Mouse (Mus musculus) liver, embryonic 14.5 days (tissue): ENCODE data around the gene C1qtnf9. TPM values are rescaled to one million over a fixed set of nuclear protein-coding genes. Genes with fewer than 3 reads are reported as not detected.

Source experiments
- ATAC-seq: fragments of 200-750 bp; cut with Nextera tagmentation; 2 replicates; pipeline ENCODE4 v1.8.0; 2017; ENCODE audit warnings: moderate number of reproducible peaks, mild to moderate bottlenecking, moderate library complexity; ENCODE audit not compliant: insufficient read depth
- DNase-seq, 3 experiments: peaks; one replicate each; pipeline ENCODE4 v3.0.0-alpha.2; 2012 to 2013; ENCODE audit warnings: low read depth in 3 of 3, low spot score in 3 of 3
- H3K27ac ChIP-seq: fragments of 300-500 bp; sonication (generic); 2 replicates; pipeline ENCODE4 v1.5.1; 2014; ENCODE audit warnings: moderate library complexity, mild to moderate bottlenecking, control low read depth, inconsistent platforms
- H3K27me3 ChIP-seq: fragments of 300-500 bp; sonication (generic); 2 replicates; pipeline ENCODE4 v1.6.1; 2014; ENCODE audit warnings: mild to moderate bottlenecking, low read length, moderate library complexity; ENCODE audit not compliant: control insufficient read depth, insufficient read depth
- H3K36me3 ChIP-seq: fragments of 300-500 bp; sonication (generic); replicated peaks from 2 replicates; pipeline ENCODE4 v1.6.1; 2014; ENCODE audit warnings: low read depth; ENCODE audit not compliant: control insufficient read depth, insufficient read depth
- H3K4me1 ChIP-seq, 2 experiments: fragments of 200-500 bp in 1 of 2; fragments of 300-500 bp in 1 of 2; sonication (generic) in 1 of 2; replicated peaks; 2 replicates each; pipeline ENCODE4 v1.6.1; 2012 to 2014; ENCODE audit warnings: antibody characterized with exemption in 1 of 2, inconsistent platforms in 1 of 2, low read length in 1 of 2; ENCODE audit not compliant: control insufficient read depth in 2 of 2, insufficient read depth in 2 of 2
- H3K4me2 ChIP-seq: fragments of 300-500 bp; sonication (generic); 2 replicates; pipeline ENCODE4 v1.6.1; 2014; ENCODE audit warnings: low read depth, mild to moderate bottlenecking, control low read depth, moderate library complexity
- H3K4me3 ChIP-seq, 2 experiments: fragments of 200-500 bp in 1 of 2; fragments of 300-500 bp in 1 of 2; sonication (generic) in 1 of 2; 2 replicates each; pipeline ENCODE4 v1.5.1; 2012 to 2014; ENCODE audit warnings: low read depth in 2 of 2, low read length in 2 of 2, mild to moderate bottlenecking in 2 of 2, control low read depth in 1 of 2, inconsistent platforms in 1 of 2, moderate library complexity in 1 of 2; ENCODE audit not compliant: insufficient read depth in 1 of 2
- H3K9ac ChIP-seq: fragments of 300-500 bp; sonication (generic); replicated peaks from 2 replicates; pipeline ENCODE4 v1.6.1; 2014; ENCODE audit warnings: mild to moderate bottlenecking, control low read depth, moderate library complexity
- H3K9me3 ChIP-seq: fragments of 300-500 bp; sonication (generic); 2 replicates; pipeline ENCODE4 v1.6.1; 2016; ENCODE audit warnings: low read length, mixed read lengths; ENCODE audit not compliant: control insufficient read depth
- CTCF ChIP-seq: IDR thresholded peaks from 2 replicates; pipeline ENCODE4 v1.5.1; 2016; ENCODE audit warnings: antibody characterized with exemption, low read depth, control low read depth
- EP300 ChIP-seq: IDR thresholded peaks from 2 replicates; pipeline ENCODE4 v1.6.1; 2016; ENCODE audit warnings: antibody characterized with exemption, low read depth
- WGBS: fragments of 180-500 bp; shearing (Covaris S2); extraction: QIAGEN DNeasy Blood & Tissue Kit; methylation state at CpG from one replicate; pipeline ENCODE4 v1.1.7; 2014; ENCODE audit not compliant: insufficient replicate concordance; 5-methylcytosine and 5-hydroxymethylcytosine counted together
- polyA plus RNA-seq, 2 experiments: library from polyadenylated mRNA; depleted of rRNA in 1 of 2; stranded (reverse) in 1 of 2; unstranded in 1 of 2; fragments of >200 nt; fragmentation: Nextera tagmentation in 1 of 2; extraction: Ambion mirVana in 1 of 2; gene quantifications; 2 replicates each; pipeline versions ENCODE4 v1.2.1 to v1.2.3; 2012 to 2014

Gene C1qtnf9
- polyA plus RNA-seq, 2 experiments, result 0.18 TPM; not detected in 1

- Histone ChIP-seq H3K27ac (no peak overlapping the region), H3K9ac (no peak overlapping the region), H3K9me3 (no peaks in the 10 kb centered on the region), H3K27me3 (no peaks in the 10 kb centered on the region), H3K4me1 (peaks cover 0 to 3% of the 10 kb centered on the region in 2 experiments; a peak in 1 of 4 replicates), H3K4me2 (no peak overlapping the region; the same call in 1 of the 2 replicates), H3K36me3 (no peaks in the 10 kb centered on the region), H3K4me3 (no peak overlapping the region)
- no peak for DNase-seq
- no peak for ATAC-seq
- TF ChIP-seq CTCF (no peak), EP300 (no peak)
- WGBS, result 26% methylated on average over 8 of the region's 8 CpGs
Measured at GRCm38 (mm10) chr14:60783196-60783595, 15.3 kb downstream of the C1qtnf9 start.

- Histone ChIP-seq H3K27me3 (no peaks in the 10 kb centered on the region), H3K4me2 (peak within 1 kb of the TSS; percentile 87), H3K27ac (no peak within 1 kb of the TSS), H3K4me1 (peaks cover 0 to 3% of the 10 kb centered on the region in 2 experiments; a peak in 1 of 4 replicates), H3K9ac (peak within 1 kb of the TSS; percentile 60), H3K4me3 (peak within 1 kb of the TSS; percentile 64 to 70), H3K9me3 (no peaks in the 10 kb centered on the region), H3K36me3 (no peaks in the 10 kb centered on the region)
- under 1% methylated on average over 61 of the region's 61 CpGs for WGBS
- TF ChIP-seq CTCF (peak; percentile 96), EP300 (no peak)
- DNase-seq (peak; percentile 75 to 81 (median 78)), ATAC-seq (peak; percentile 83)
Measured at GRCm38 (mm10) chr14:60784427-60785315, 16.7 kb downstream of the C1qtnf9 start, which contains the start of gene Mipep. Gene Mipep, plus strand, starts transcription at chr14:60784573.

- WGBS, result 41% methylated on average over 3 of the region's 3 CpGs
- H3K36me3 ChIP-seq, result no peaks in the 10 kb centered on the region
- no peaks in the 10 kb centered on the region for H3K27me3 ChIP-seq
- DNase-seq (peak in 2 of 3 experiments; percentile 12 to 24), ATAC-seq (no peak)
- H3K9ac ChIP-seq, result no peak overlapping the region
- H3K4me1 ChIP-seq, result peaks cover 0 to 2% of the 10 kb centered on the region in 2 experiments; a peak in 1 of 4 replicates
- TF ChIP-seq EP300 (no peak), CTCF (peak; percentile 81)
- H3K27ac ChIP-seq, result no peak overlapping the region
- H3K4me3 ChIP-seq, result no peak overlapping the region
- H3K9me3 ChIP-seq, result no peaks in the 10 kb centered on the region
- no peak overlapping the region for H3K4me2 ChIP-seq
Measured at GRCm38 (mm10) chr14:60790103-60790502, 22.2 kb downstream of the C1qtnf9 start.

- no peak overlapping the region for H3K4me2 ChIP-seq
- peak; percentile 28; the same call in 1 of the 2 replicates for ATAC-seq
- no peak overlapping the region for H3K27ac ChIP-seq
- H3K9ac ChIP-seq, result no peak overlapping the region
- peak in 1 of 3 experiments; percentile 10 for DNase-seq
- no peak overlapping the region for H3K4me3 ChIP-seq
- 73% methylated on average over 4 of the region's 4 CpGs for WGBS
- H3K9me3 ChIP-seq, result no peaks in the 10 kb centered on the region
- no peaks in the 10 kb centered on the region for H3K27me3 ChIP-seq
- no peaks in the 10 kb centered on the region for H3K36me3 ChIP-seq
- peaks cover 0 to 2% of the 10 kb centered on the region in 2 experiments; a peak in 1 of 4 replicates for H3K4me1 ChIP-seq
- no peak for TF ChIP-seq EP300
- TF ChIP-seq CTCF, result no peak
Measured at GRCm38 (mm10) chr14:60796600-60797322, 28.8 kb downstream of the C1qtnf9 start.

GRCm38 (mm10) chr14:60797596-60797995, 29.7 kb downstream of the C1qtnf9 start:
- 76% methylated on average over 5 of the region's 5 CpGs for WGBS
- H3K36me3 ChIP-seq, result no peaks in the 10 kb centered on the region
- peaks cover 0 to 2% of the 10 kb centered on the region in 2 experiments; a peak in 1 of 4 replicates for H3K4me1 ChIP-seq

More at GRCm38 (mm10) chr14:60797596-60797995, 29.7 kb downstream of the C1qtnf9 start:
- Histone ChIP-seq H3K4me2 (no peak overlapping the region), H3K4me3 (no peak overlapping the region), H3K27me3 (no peaks in the 10 kb centered on the region), H3K27ac (no peak overlapping the region), H3K9me3 (no peaks in the 10 kb centered on the region), H3K9ac (no peak overlapping the region)
- ATAC-seq, result no peak
- no peak for TF ChIP-seq EP300
- TF ChIP-seq CTCF, result no peak
- no peak for DNase-seq
